ENCODE assay signal across 27 mouse cellular contexts in genomic region chr10:113034356-113034755, GRCm38 (mm10).
DNase-seq lines count a peak whose midpoint lies in the region.
"Had no signal": no experiment of that assay in that cellular context is flagged by ENCODE, and none has a peak within 500 bp of the region (broad histone marks: within the 10 kb centered on the region; RNA-seq: fewer than 3 reads in every experiment).

No protein-coding gene starts in this region.

- 81% methylated on average over 3 of the region's 3 CpGs for WGBS in forebrain, embryonic 10.5 days

- no peak overlapping the region for H3K27ac ChIP-seq in forebrain, embryonic 10.5 days
- H3K27ac ChIP-seq: embryonic facial prominence, embryonic 12.5 days; embryonic facial prominence, embryonic 15.5 days; forebrain, embryonic 12.5 days; forebrain, embryonic 15.5 days; heart, adult 2 months; heart, embryonic 10.5 days; heart, embryonic 13.5 days; hindbrain, embryonic 14.5 days; hindbrain, postnatal 0 days had no signal

- no peaks in the 10 kb centered on the region for H3K9me3 ChIP-seq in forebrain, embryonic 10.5 days
- H3K9me3 ChIP-seq: embryonic facial prominence, embryonic 12.5 days; embryonic facial prominence, embryonic 15.5 days; forebrain, embryonic 12.5 days; forebrain, embryonic 15.5 days; heart, embryonic 10.5 days; heart, embryonic 13.5 days had no signal

- no peaks in the 10 kb centered on the region for H3K27me3 ChIP-seq in forebrain, embryonic 10.5 days (ENCODE audit: poor library complexity, severe bottlenecking)
- H3K27me3 ChIP-seq: embryonic facial prominence, embryonic 12.5 days; embryonic facial prominence, embryonic 15.5 days; forebrain, embryonic 12.5 days; forebrain, embryonic 15.5 days; heart, embryonic 13.5 days had no signal

- H3K4me1 ChIP-seq in forebrain, embryonic 10.5 days: no peaks in the 10 kb centered on the region
- H3K4me1 ChIP-seq: embryonic facial prominence, embryonic 12.5 days; embryonic facial prominence, embryonic 15.5 days; forebrain, embryonic 12.5 days; forebrain, embryonic 15.5 days; heart, embryonic 10.5 days; heart, embryonic 13.5 days had no signal

- peak; percentile 8 to 21 for DNase-seq in frontal cortex, adult 2 months (ENCODE audit: extremely low spot score in 1 of 2, low spot score in 1 of 2)
- DNase-seq in frontal cortex, postnatal 10 days (ENCODE audit: low spot score in 2 of 2): no peak
- peak; percentile 6 for DNase-seq in right cerebral cortex, adult 18-20 months
- no peak for DNase-seq in right cerebral cortex, postnatal 36 days (ENCODE audit: low spot score in 2 of 2)
- DNase-seq in brain, adult 2 months (ENCODE audit: low read depth, low spot score): peak; percentile 75
- peak; percentile 6 for DNase-seq in retina, postnatal 1 day
- no peak for DNase-seq in forebrain, embryonic 10.5 days (ENCODE audit: extremely low spot score, low spot score)
- no peak for DNase-seq in B cell, adult 2 months
- DNase-seq: adrenal gland, adult 8-10 months; adrenal gland, postnatal 25 days; cerebellum, adult 11 months; cerebellum, adult 2 months; cerebellum, adult 9-11 months; cerebellum, postnatal 25 days; gastrocnemius, postnatal 10 days; gastrocnemius, postnatal 36 days; heart, adult 2 months; heart, postnatal 14 days; heart, postnatal 4 days had no signal

- no peaks in the 10 kb centered on the region for H3K36me3 ChIP-seq in forebrain, embryonic 10.5 days (replicated peaks)
- H3K36me3 ChIP-seq: embryonic facial prominence, embryonic 12.5 days; embryonic facial prominence, embryonic 15.5 days; forebrain, embryonic 12.5 days; forebrain, embryonic 15.5 days; heart, embryonic 10.5 days; heart, embryonic 13.5 days had no signal

- H3K4me3 ChIP-seq in forebrain, embryonic 10.5 days: no peak overlapping the region
- H3K4me3 ChIP-seq: embryonic facial prominence, embryonic 12.5 days; embryonic facial prominence, embryonic 15.5 days; forebrain, embryonic 12.5 days; forebrain, embryonic 15.5 days; heart, adult 2 months; heart, embryonic 10.5 days; heart, embryonic 13.5 days had no signal

Comparison
In these comparisons a context has a peak if more than half of its experiments do, and no peak if none do; other contexts are left out.
1. DNase-seq: peak in frontal cortex, adult 2 months (2 of 2), right cerebral cortex, adult 18-20 months (single experiment), brain, adult 2 months (single experiment) and retina, postnatal 1 day (single experiment); none in frontal cortex, postnatal 10 days (0 of 2), right cerebral cortex, postnatal 36 days (0 of 2), forebrain, embryonic 10.5 days (single experiment) and B cell, adult 2 months (0 of 2).